Mouse (Mus musculus) ES-E14 (cell line): ENCODE measurements at regions not wholly inside any gene's neighbourhood (a gene's known extent, or its start where the extent isn't known, plus 50 kb on each side); places are given as distances from the start of the nearest gene placed in this dataset.

Experiments
- DNase-seq: peaks from one replicate; pipeline ENCODE4 v3.0.0-alpha.2; 2013; ENCODE audit warnings: low read depth, low spot score
- H3K27ac ChIP-seq: 2 replicates; pipeline ENCODE4 v1.5.1; 2012; ENCODE audit warnings: low read depth, mild to moderate bottlenecking, low read length, moderate library complexity, mixed read lengths; ENCODE audit not compliant: poor library complexity, insufficient read depth, severe bottlenecking
- H3K36me3 ChIP-seq: 2 replicates; pipeline ENCODE4 v1.6.1; 2012; ENCODE audit warnings: mild to moderate bottlenecking, low read length, moderate library complexity, mixed read lengths; ENCODE audit not compliant: control insufficient read depth, poor library complexity, insufficient read depth, severe bottlenecking
- H3K4me1 ChIP-seq, 2 experiments: fragments of 150-350 bp in 1 of 2; sonication (generic) in 1 of 2; 2 replicates each; pipeline ENCODE4 v1.6.1; 2012; ENCODE audit warnings: low read length in 2 of 2, mild to moderate bottlenecking in 1 of 2, mixed read lengths in 1 of 2; ENCODE audit not compliant: control insufficient read depth in 2 of 2, insufficient read depth in 2 of 2, poor library complexity in 1 of 2
- H3K4me3 ChIP-seq, 2 experiments: fragments of 150-350 bp in 1 of 2; sonication (generic) in 1 of 2; 2 replicates each; pipeline ENCODE4 v1.5.1; 2012; ENCODE audit warnings: low read length in 2 of 2, low read depth in 1 of 2, mild to moderate bottlenecking in 1 of 2, mixed read lengths in 1 of 2; ENCODE audit not compliant: insufficient read depth in 1 of 2, poor library complexity in 1 of 2, severe bottlenecking in 1 of 2
- H3K9ac ChIP-seq: 2 replicates; pipeline ENCODE4 v1.6.1; 2012; ENCODE audit warnings: low read depth, mild to moderate bottlenecking, low read length, mixed read lengths; ENCODE audit not compliant: poor library complexity, insufficient read depth, severe bottlenecking
- H3K9me3 ChIP-seq: fragments of 150-350 bp; sonication (generic); 2 replicates; pipeline ENCODE4 v1.6.1; 2012; ENCODE audit warnings: low read depth, mild to moderate bottlenecking, low read length; ENCODE audit not compliant: control insufficient read depth, insufficient read depth
- CHD2 ChIP-seq: IDR thresholded peaks from 2 replicates; pipeline ENCODE4 v1.6.1; 2014; ENCODE audit warnings: mild to moderate bottlenecking, low read depth, low read length, inconsistent platforms
- HCFC1 ChIP-seq: IDR thresholded peaks from 2 replicates; pipeline ENCODE4 v1.6.1; 2012; ENCODE audit warnings: low read length, inconsistent platforms, borderline replicate concordance; ENCODE audit not compliant: insufficient read depth
- MAFK ChIP-seq: IDR thresholded peaks from 2 replicates; pipeline ENCODE4 v1.6.1; 2014; ENCODE audit warnings: mild to moderate bottlenecking, low read depth, low read length, inconsistent platforms; ENCODE audit not compliant: insufficient read depth
- ZC3H11A ChIP-seq: IDR thresholded peaks from 2 replicates; pipeline ENCODE4 v1.6.1; 2012; ENCODE audit warnings: low read depth, mild to moderate bottlenecking, inconsistent platforms, low read length, borderline replicate concordance
- ZNF384 ChIP-seq: IDR thresholded peaks from 2 replicates; pipeline ENCODE4 v1.6.1; 2012; ENCODE audit warnings: low read depth, low read length, inconsistent platforms
- in situ Hi-C, 2 experiments: fragments of 600-800 bp; cut with MboI; formaldehyde crosslinking; loops; one replicate each; pipeline ENCODE4 v1.15.1; 2025; ENCODE audit warnings: low sequenced_read_pairs in 2 of 2, inconsistent platforms in 1 of 2; ENCODE audit not compliant: unreplicated experiment in 2 of 2

DNA sequence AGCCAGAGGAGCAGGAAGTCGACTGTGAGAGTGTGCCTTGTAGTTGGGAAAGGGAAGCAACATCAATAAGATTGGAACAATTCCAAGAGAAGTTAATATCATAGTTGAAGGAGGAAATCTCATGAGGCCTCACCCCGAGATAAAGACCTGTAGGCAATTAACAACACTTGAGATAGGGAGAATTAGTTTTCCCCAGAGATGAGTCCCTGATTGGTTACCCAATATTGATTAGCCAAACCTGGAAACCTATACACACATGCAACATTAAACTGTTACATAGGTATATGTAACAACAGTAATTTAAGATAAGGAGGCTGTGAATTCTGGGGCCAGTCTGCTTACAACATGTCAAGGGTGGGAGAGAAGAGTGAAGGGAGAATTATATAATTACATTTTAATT, 516.2 kb downstream of the Epha7 start:
- H3K4me1 ChIP-seq = no peaks in the 10 kb centered on the region
- H3K4me3 ChIP-seq = no peak overlapping the region
- H3K9ac ChIP-seq = no peak overlapping the region
- DNase-seq = no peak
- H3K36me3 ChIP-seq = no peaks in the 10 kb centered on the region
- no peaks in the 10 kb centered on the region for H3K9me3 ChIP-seq
- no peak overlapping the region for H3K27ac ChIP-seq
- in situ Hi-C loops = no loop called here
- TF ChIP-seq MAFK = no peak
- TF ChIP-seq CHD2 = no peak
- no peak for TF ChIP-seq ZC3H11A
- no peak for TF ChIP-seq ZNF384

- TF ChIP-seq HCFC1 (no peak), ZC3H11A (no peak), ZNF384 (no peak), CHD2 (no peak), MAFK (no peak)
- in situ Hi-C loops = no loop called here
- Histone ChIP-seq H3K36me3 (no peaks in the 10 kb centered on the region), H3K9me3 (no peaks in the 10 kb centered on the region), H3K4me1 (no peaks in the 10 kb centered on the region), H3K4me3 (no peak overlapping the region), H3K27ac (no peak overlapping the region), H3K9ac (no peak overlapping the region)
- DNase-seq = no peak
These were observed 518.8 kb downstream of the Epha7 start for GRCm38 (mm10) chr4:29331747-29332146.

DNA sequence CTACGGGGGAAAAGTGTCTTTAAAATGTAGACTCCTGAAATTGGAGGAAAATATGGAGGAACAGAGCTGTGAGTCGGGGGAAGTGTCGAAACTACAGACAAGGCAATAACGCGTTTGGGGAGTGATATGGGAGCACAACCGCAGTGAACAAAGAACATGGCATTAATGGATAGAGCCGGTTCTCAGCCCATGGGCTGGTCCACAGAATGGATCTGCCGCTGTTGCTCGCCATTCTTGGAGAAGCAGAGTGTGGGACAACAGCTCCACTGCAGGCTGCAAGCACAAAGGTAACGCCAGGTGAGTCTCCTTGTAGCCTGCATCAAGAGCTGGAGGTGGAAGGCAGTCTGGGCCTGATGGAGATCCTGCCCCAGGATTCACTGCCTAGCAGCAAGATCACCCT, 524.3 kb downstream of the Epha7 start:
- Histone ChIP-seq H3K4me3 (no peak overlapping the region), H3K36me3 (no peaks in the 10 kb centered on the region), H3K27ac (no peak overlapping the region), H3K4me1 (no peaks in the 10 kb centered on the region), H3K9ac (no peak overlapping the region), H3K9me3 (no peaks in the 10 kb centered on the region)
- DNase-seq = no peak
- in situ Hi-C loops = no loop called here
- TF ChIP-seq HCFC1 (no peak), CHD2 (no peak), ZNF384 (no peak), ZC3H11A (no peak), MAFK (no peak)

- DNase-seq = no peak
- no peak overlapping the region for H3K27ac ChIP-seq
- in situ Hi-C loops = no loop called here
- TF ChIP-seq MAFK = no peak
- no peak for TF ChIP-seq HCFC1
- TF ChIP-seq CHD2 = no peak
- TF ChIP-seq ZC3H11A = no peak
- TF ChIP-seq ZNF384 = no peak
- no peaks in the 10 kb centered on the region for H3K36me3 ChIP-seq
- no peak overlapping the region for H3K9ac ChIP-seq
- H3K9me3 ChIP-seq = no peaks in the 10 kb centered on the region
- H3K4me3 ChIP-seq = no peak overlapping the region
- H3K4me1 ChIP-seq = no peaks in the 10 kb centered on the region
These were observed 549.3 kb downstream of the Epha7 start for GRCm38 (mm10) chr4:29362191-29362590.

GRCm38 (mm10) chr4:29389282-29389681, 576.4 kb downstream of the Epha7 start:
- Histone ChIP-seq H3K9me3 (no peaks in the 10 kb centered on the region), H3K4me3 (no peak overlapping the region), H3K9ac (no peak overlapping the region), H3K4me1 (no peaks in the 10 kb centered on the region), H3K36me3 (no peaks in the 10 kb centered on the region), H3K27ac (no peak overlapping the region)
- no peak for DNase-seq
- TF ChIP-seq ZNF384 (no peak), CHD2 (no peak), MAFK (no peak), HCFC1 (no peak), ZC3H11A (no peak)
- in situ Hi-C loops = no loop called here
